Mouse (Mus musculus) natural killer cell, adult 2 months (primary cell): ENCODE data around the gene Otud3.
"Not testable (repeated sequence)": the region's sequence is repeated elsewhere in the genome, so short reads cannot be mapped to it uniquely, and the experiment has no call there.

ENCODE experiments used
- DNase-seq, 2 experiments: peaks; one replicate each; pipeline ENCODE4 v3.0.0; 2022; ENCODE audit warnings: low spot score in 2 of 2

Otud3 gene

DNA sequence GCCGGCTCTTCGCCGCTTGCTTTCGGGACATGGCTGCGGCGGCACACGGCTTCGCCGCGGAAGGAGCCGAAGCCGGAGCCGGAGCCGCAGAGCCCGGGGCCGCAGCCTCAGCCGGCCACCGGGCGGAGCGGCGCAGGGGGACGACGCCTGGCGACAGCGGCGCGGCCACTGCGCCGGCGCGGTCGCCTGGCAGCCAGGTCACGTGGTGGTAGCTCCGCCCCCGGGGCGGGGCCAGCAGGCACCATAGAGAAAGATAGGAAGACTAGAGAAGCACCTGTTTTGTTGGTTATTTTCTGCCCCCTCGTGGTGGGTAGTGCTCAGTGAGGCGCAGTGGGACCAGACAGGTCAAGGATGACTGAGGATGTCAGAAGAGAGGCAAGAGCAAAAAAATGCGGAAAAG is at the start of gene Otud3:
Gene Otud3 (minus strand): TSS at position 149 of the 400 bp plus-strand sequence.
- DNase-seq: peak; percentile 95 to 97

GRCm38 (mm10) chr4:138962719-138963118 is 49.0 kb upstream of the Otud3 start:
- no peak for DNase-seq

DNA sequence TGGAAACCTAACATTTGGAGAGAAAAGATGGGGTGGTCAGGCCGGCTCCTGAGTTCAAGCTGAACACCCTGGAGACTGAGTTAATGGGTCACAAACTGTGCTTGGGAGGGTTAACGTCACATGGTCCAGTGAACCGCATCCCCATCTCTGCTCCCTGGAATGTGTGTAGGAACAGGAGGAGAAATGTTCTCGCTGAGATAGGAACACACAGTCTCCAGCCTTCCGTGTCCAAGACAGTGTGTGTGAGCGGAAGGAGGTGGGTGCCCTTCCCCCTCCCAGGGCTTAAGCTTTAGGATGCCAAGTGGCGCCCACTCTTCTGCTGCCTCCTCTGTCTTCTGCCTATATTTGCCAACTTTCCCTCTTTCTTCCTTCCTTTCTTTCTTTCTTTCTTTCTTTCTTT is 46.2 kb upstream of the Otud3 start:
- DNase-seq: no peak

- DNase-seq: no peak
Measured at GRCm38 (mm10) chr4:138959120-138959519, 45.4 kb upstream of the Otud3 start.

GRCm38 (mm10) chr4:138958612-138959011 is 44.9 kb upstream of the Otud3 start:
- DNase-seq: no peak

DNA sequence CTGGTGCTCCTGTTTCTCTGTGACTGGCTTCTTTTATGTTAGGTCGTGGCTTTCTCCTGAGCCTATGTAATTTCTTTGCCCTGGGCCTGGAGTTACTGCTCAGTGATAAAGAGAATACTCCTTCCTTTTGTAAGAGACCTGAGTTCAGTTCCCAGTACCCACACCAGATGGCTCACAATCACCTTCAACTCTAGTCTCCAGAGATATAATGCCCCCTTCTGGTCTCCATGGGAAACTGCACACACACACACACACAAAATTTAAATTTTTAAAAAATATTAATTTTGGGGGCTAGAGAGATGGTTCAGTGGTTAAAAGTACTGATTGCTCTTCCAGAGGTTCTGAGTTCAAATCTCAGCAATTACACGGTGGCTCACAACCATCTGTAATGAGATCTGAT is 34.5 kb upstream of the Otud3 start:
- no peak for DNase-seq

GRCm38 (mm10) chr4:138943730-138944129 is 30.0 kb upstream of the Otud3 start:
- DNase-seq: peak; percentile 85 to 91

DNA sequence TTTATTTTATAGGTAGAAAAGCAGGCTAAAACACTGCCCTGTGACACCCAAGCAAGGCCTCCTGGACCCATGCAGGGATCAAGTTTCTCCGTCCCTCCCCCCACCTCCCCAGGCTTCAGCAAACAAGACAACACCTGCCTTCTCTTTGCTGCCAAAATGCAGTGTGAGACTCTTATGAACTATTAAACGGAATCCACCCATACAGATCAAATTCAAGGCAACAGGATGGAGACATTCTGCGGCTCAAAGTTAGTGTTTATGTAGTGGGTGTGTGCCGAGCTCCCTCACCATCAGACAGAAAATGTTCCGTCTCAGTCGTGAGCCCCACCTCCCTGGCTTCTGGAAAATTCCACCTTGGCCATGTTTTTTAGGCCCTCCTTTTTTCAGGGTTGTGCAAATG is 28.2 kb upstream of the Otud3 start:
- no peak for DNase-seq

DNA sequence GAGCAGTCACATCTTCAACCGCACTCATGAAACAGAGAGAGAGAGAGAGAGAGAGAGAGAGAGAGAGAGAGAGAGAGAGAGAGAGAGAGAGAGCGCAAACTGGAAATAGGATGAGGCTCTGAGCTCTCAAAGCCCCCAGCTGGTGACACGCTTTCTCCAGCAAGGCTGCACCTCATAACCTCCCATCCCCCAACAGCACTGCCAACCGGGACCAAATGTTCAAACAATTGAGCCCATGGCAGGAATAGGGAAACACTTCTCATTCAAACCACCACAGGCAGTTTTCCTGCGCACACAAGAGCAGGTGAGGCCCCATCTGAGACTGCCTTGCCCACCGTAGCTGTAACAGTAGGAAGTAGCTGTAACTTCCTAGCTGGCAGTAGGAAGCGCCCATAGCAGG is 27.7 kb upstream of the Otud3 start:
- DNase-seq: no peak

- DNase-seq: no peak
Measured at GRCm38 (mm10) chr4:138939481-138939880, 25.7 kb upstream of the Otud3 start.

DNA sequence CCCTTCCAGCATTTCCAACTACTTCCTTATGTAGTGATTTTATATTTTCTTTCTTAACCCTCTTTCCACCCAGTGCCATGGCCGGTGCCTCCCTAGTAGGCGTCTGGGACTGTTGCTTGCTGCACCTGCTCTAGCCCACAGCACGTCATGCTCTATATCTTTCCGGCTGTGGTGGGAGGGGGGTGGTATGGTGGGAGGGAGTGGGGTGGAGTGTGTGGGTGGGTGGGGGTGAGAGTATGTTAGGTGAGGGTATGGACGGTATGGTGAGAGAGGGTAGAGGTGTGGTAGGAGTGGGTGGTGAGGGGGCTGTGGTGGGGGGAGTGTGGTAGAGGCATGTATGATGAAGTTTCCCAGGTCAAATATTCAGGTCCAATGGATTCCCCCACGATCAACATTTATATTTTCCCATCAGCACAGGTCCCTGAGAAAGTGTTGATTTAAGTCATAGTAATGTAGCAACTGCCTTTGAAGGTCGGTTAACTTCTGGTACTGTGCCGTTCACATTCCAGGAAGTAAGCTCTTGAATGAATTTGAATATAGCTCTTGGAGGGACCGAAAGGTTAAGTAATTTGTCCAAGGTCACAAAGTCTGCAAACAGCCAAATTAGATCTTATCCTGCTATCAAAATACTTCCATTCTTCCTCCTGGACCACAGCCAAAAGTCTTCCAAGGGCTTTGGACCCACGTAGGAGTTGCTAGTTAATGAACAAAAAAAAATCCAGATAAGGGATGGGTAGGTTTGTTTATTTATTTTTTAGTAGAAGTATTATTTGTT is 24.9 kb upstream of the Otud3 start:
- no peak for DNase-seq

- no peak for DNase-seq
Measured at GRCm38 (mm10) chr4:138934456-138935145, 20.9 kb upstream of the Otud3 start.

GRCm38 (mm10) chr4:138933862-138934261 is 20.1 kb upstream of the Otud3 start:
- no peak for DNase-seq

DNA sequence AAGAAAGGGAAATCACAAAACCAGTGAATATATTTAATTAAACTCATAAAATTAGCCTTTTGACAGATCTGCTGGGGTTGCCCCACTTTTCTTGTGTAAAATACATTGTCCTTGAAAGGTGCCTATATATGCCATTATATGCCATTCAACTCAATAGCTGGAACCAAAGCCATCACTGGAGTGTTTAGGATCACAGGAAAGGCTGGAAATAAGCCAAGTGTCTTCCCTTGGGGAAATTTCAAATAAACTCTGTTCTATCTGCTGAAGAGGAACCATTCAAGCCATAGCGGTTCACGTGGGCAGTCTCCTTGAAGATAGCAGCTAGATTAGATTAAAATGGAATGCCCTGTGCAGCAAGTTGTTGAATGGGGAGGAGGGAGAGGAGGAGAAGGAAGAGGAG is 11.8 kb upstream of the Otud3 start:
- no peak for DNase-seq

- DNase-seq: peak; percentile 81 to 91
Measured at GRCm38 (mm10) chr4:138922131-138922459, 8.3 kb upstream of the Otud3 start.

DNA sequence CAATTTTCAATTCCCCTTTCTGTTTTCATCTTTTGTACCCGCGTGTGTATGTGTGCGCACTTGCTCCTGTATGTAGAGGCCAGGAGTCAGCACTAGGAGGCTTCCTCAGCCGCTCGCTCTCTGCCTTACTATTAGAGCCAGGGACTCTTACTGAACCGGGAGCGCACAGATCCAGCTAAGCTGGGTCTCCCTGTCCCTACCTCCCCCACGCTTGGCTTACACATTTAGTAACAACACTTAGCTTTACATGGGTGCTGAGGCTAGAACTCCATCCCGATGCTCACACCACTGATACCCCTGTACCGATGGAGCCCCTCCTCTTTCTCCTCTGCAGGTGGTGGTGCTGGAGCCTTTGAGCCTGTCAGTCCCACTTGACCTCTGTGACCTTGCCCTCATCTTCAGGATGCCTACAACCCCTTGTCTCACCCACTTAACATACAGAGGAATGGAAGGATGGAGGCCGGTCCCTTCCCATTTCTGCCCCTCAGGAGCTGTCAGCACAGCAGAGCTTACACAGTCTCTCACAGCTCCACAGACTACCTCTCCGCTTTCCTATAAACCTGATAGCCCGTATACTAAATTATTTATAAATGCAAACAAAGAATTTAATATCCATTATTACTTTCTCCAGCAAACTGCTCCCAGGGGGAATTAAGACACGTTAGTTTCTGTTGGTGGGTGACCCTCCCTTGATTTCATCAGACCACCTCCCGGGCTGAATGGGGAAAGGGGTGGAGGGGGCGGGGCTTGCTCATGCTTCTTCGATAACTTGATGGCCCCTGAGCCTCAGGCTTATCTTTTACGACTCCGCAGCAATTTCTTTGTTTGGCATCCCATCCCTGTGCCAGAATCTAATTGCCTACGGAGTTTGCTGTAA is 7.7 kb upstream of the Otud3 start:
- DNase-seq: no peak

DNA sequence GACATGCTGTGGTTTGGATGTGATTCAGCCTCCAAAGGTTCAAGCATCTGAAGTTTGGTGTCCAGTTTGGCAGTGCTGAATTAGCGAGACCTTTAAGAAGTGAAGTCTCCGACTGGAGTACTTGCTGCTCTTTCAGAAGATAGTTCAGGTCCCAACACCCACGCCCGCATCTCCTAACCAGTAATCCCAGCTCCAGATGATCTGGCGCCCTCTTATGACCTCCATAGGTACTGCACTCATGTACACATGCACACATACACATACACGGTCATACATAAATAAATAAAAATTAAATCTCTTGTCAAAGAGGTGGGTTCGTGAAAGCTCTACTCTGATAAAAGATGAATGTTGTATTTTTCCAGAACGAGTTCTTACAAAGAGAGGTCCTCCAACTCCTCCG is 3.5 kb upstream of the Otud3 start:
- DNase-seq: no peak

DNA sequence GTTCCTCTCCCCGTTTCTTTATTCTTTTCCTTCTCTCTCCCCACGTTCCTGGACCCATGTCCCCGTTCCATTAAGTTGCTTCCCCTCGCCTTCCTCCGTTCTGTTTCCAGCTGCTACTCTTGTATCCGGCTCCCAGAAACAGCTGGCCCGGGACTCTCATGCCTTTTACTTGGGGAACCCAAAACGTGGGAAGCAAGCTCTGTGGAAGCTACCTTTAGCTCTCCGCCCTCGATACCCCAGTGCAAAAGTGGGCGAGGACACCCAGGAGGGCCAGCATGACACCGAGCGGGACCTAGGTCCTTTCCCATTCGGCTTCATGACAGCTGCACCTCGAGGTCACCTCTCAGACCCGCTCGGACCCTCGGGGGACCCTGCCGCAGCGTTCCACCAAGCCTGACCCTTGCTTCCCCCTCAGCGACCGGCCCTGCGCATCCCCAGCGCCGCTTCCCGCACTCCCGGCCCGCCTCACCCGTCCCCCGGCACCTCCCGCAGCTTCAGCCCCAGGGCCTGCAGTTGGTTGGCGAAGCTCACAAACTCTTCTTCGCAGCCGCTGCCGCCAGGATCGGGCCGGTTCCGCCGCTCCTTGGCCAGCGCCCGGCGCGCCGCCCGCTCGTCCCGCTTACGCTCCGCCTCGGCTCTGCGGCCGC is 481 bp downstream of the Otud3 start:
- no peak for DNase-seq

DNA sequence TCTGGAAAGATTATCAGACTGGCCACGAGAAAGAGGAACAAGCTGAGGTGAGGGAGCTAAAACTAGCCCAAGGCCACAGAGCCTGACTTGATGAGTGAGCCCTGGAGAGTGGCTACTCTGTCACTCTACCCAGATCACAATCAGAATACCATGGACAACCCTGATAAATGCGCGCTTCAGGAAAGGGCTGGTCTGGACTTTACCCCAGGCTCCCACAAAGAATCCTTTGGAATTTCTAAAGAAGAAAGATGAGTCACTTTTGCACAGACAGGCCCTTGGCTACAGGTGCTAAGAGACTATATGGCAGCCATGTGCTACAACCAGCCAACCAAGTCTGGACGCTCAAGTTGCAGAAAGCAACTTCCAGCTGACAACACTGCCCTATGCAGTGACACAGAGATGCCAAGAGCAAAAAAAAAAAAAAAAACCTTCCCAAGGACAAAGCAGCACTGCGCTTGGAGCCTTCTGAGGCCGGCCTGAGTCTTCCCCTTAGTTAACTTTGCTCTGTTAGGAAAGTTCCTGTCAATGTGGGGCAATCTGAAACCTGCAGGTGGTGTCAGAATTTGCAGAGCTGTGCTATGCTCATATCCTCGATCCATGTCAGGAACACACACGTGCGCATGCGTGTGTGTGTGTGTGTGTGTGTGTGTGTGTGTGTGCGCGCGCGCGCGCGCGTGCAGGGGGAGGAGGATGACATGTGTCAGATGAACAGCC is 8.0 kb downstream of the Otud3 start:
- no peak for DNase-seq

DNA sequence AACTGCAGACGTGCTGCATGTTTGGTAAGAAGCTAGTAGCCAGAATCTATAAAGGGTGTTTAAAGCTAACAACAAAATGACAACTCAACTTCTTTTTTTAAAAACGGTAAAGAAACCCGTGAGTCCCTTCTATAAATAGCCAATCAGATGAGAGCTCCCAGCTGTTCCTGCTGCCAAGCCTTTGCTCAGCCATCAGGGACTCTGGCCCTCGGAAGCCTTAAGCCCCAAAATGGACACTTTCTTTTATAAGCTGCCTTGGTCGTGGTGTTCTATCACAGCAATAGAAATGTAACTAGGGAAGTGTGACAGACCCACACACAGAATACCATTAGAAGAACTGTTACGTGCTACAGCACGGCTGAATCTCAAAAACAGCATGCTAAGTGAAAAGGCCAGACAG is 14.4 kb downstream of the Otud3 start:
- no peak for DNase-seq

- not testable (repeated sequence) for DNase-seq
Measured at GRCm38 (mm10) chr4:138893789-138894188, 20.0 kb downstream of the Otud3 start.
